Mouse (Mus musculus) forebrain, embryonic 11.5 days (tissue): ENCODE data around the gene Abcb10. TPM values are rescaled to one million over a fixed set of nuclear protein-coding genes. Genes with fewer than 3 reads are reported as not detected.
A peak's percentile ranks its signal among the peaks of the same experiment; 100 is the strongest.

ENCODE experiments used
- ATAC-seq: fragments of 200-750 bp; cut with Nextera tagmentation; replicated peaks from 2 replicates; pipeline ENCODE4 v1.8.0; 2017; ENCODE audit warnings: moderate TSS enrichment; ENCODE audit not compliant: low FRiP score
- DNase-seq: peaks from one replicate; pipeline ENCODE4 v3.0.0-alpha.2; 2017; ENCODE audit warnings: low spot score
- H3K27ac ChIP-seq: fragments of 300-500 bp; sonication (generic); 2 replicates; pipeline ENCODE4 v1.5.1; 2014; ENCODE audit warnings: low read depth, low read length
- H3K27me3 ChIP-seq: fragments of 300-500 bp; sonication (generic); 2 replicates; pipeline ENCODE4 v1.6.1; 2014; ENCODE audit warnings: mild to moderate bottlenecking, low read length, mixed read lengths; ENCODE audit not compliant: control insufficient read depth, insufficient read depth
- H3K36me3 ChIP-seq: fragments of 300-500 bp; sonication (generic); 2 replicates; pipeline ENCODE4 v1.6.1; 2014; ENCODE audit warnings: mild to moderate bottlenecking, low read length, moderate library complexity, mixed read lengths; ENCODE audit not compliant: control insufficient read depth, insufficient read depth
- H3K4me1 ChIP-seq: fragments of 300-500 bp; sonication (generic); replicated peaks from 2 replicates; pipeline ENCODE4 v1.6.1; 2014; ENCODE audit warnings: low read length, mixed read lengths; ENCODE audit not compliant: control insufficient read depth, insufficient read depth
- H3K4me2 ChIP-seq: fragments of 300-500 bp; sonication (generic); 2 replicates; pipeline ENCODE4 v1.6.1; 2014; ENCODE audit warnings: low read depth, mild to moderate bottlenecking, low read length, moderate library complexity, mixed read lengths; ENCODE audit not compliant: severe bottlenecking
- H3K4me3 ChIP-seq: fragments of 300-500 bp; sonication (generic); 2 replicates; pipeline ENCODE4 v1.5.1; 2014; ENCODE audit warnings: low read depth, low read length
- H3K9ac ChIP-seq: fragments of 300-500 bp; sonication (generic); 2 replicates; pipeline ENCODE4 v1.6.1; 2014; ENCODE audit warnings: low read length
- H3K9me3 ChIP-seq: fragments of 300-500 bp; sonication (generic); 2 replicates; pipeline ENCODE4 v1.6.1; 2016; ENCODE audit warnings: low read length, mixed read lengths; ENCODE audit not compliant: control insufficient read depth
- WGBS: fragments of 180-500 bp; shearing (Covaris S2); extraction: QIAGEN DNeasy Blood & Tissue Kit; methylation state at CpG from one replicate; pipeline ENCODE4 v1.1.7; 2014; 5-methylcytosine and 5-hydroxymethylcytosine counted together
- polyA plus RNA-seq: library from polyadenylated mRNA; unstranded; fragments of >200 nt; fragmentation: Nextera tagmentation; extraction: Ambion mirVana; gene quantifications from 2 replicates; pipeline ENCODE4 v1.2.1, GENCODE M21; 2014

Abcb10 gene
- polyA plus RNA-seq, 1 experiment from 2014 or later, result 24.2 TPM

DNA sequence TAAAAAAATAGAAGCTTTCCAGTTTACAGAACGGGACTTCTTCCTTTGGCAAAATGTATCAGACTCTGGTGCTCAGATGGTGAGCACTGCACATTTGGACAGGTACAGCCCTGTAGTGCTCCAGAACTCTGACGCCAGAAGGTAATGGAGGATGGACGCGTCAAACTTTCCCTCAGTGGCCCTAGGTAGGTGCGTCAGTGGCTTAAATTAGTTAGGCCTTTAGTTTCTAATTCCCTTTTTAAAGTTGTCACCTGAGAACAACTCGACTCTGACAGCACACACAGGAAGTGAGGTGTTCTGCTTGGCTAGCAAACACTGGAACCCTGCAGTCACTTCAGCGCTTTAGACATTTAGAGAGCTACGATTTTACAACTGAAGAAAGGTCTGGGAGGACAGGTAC is 29.2 kb downstream of the Abcb10 start:
- Histone ChIP-seq H3K4me1 (0 out of 2 replicates have a peak, but pooled peaks cover 5% of the 10 kb centered on the region), H3K4me3 (no peak overlapping the region), H3K36me3 (no peaks in the 10 kb centered on the region), H3K27ac (no peak overlapping the region), H3K9ac (no peak overlapping the region), H3K9me3 (no peaks in the 10 kb centered on the region), H3K27me3 (no peaks in the 10 kb centered on the region), H3K4me2 (no peak overlapping the region)
- DNase-seq, result no peak
- WGBS, result 88% methylated on average over 8 of the region's 8 CpGs
- ATAC-seq, result no peak

DNA sequence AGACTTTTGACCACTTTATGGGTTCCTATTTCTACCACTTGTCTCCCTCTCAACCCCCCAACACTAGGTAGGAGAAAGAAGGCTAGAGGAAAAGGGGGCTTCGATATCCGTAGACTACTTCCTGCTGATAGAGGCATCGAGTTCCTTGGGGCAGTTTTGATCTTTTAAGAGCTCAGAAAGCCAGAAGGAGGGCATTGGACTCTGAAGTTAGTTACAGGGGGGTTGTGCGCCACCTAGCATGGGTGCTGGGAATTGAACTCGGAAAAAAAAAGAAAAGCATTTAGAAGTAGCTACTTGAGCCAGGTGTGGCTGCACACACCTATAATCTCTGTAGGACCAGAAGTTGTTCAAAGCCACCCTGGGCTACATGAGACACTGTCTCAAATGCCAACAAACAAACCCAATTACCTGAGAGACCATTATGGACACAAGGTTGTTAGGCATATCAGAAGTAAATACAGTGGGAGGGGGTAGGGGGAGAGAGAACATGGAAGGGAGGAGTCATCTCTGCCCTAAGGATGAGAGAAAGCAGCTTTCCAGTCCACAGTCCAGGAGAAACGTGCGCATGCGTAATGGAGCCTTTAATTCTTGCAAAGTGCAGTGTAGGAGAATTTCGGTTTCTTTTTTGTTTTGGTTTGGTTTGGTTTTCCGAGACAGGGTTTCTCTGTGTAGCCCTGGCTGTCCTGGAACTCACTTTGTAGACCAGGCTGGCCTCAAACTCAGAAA is 32.7 kb downstream of the Abcb10 start:
- Histone ChIP-seq H3K27me3 (no peaks in the 10 kb centered on the region), H3K4me1 (peaks cover 9% of the 10 kb centered on the region; the same call in 1 of the 2 replicates), H3K4me2 (peak overlapping the region; percentile 96), H3K27ac (no peak overlapping the region), H3K9ac (peak overlapping the region; percentile 88), H3K36me3 (no peaks in the 10 kb centered on the region; the same call in 1 of the 2 replicates), H3K9me3 (no peaks in the 10 kb centered on the region), H3K4me3 (peak overlapping the region; percentile 99)
- WGBS, result 38% methylated on average over 10 of the region's 10 CpGs
- peak; percentile 65 for DNase-seq
- no peak for ATAC-seq

- Histone ChIP-seq H3K27me3 (no peaks in the 10 kb centered on the region), H3K4me2 (peak overlapping the region; percentile 96), H3K4me3 (peak overlapping the region; percentile 99), H3K9ac (peak overlapping the region; percentile 88), H3K9me3 (no peaks in the 10 kb centered on the region), H3K36me3 (no peaks in the 10 kb centered on the region; the same call in 1 of the 2 replicates), H3K4me1 (peaks cover 9% of the 10 kb centered on the region; the same call in 1 of the 2 replicates), H3K27ac (peak overlapping the region; percentile 46; the same call in 1 of the 2 replicates)
- ATAC-seq (peak; percentile 59), DNase-seq (no peak)
- 4% methylated on average over 10 of the region's 10 CpGs for WGBS
Measured at GRCm38 (mm10) chr8:123949686-123949986, 33.3 kb downstream of the Abcb10 start.

GRCm38 (mm10) chr8:123948942-123949685 is 33.8 kb downstream of the Abcb10 start, which contains the start of gene Nup133:
Gene Nup133 (minus strand): TSS chr8:123949265.
- peak; percentile 100 for DNase-seq
- H3K4me3 ChIP-seq, result peak within 1 kb of the TSS; percentile 99
- H3K36me3 ChIP-seq, result peaks cover 2% of the 10 kb centered on the region; the same call in 1 of the 2 replicates
- peaks cover 9% of the 10 kb centered on the region; the same call in 1 of the 2 replicates for H3K4me1 ChIP-seq
- 1% methylated on average over 77 of the region's 77 CpGs for WGBS
- peak within 1 kb of the TSS; percentile 96 for H3K4me2 ChIP-seq
- H3K9me3 ChIP-seq, result no peaks in the 10 kb centered on the region
- H3K27me3 ChIP-seq, result no peaks in the 10 kb centered on the region
- ATAC-seq, result peak; percentile 88
- peak within 1 kb of the TSS; percentile 88 for H3K9ac ChIP-seq
- H3K27ac ChIP-seq, result peak within 1 kb of the TSS; percentile 46; the same call in 1 of the 2 replicates

DNA sequence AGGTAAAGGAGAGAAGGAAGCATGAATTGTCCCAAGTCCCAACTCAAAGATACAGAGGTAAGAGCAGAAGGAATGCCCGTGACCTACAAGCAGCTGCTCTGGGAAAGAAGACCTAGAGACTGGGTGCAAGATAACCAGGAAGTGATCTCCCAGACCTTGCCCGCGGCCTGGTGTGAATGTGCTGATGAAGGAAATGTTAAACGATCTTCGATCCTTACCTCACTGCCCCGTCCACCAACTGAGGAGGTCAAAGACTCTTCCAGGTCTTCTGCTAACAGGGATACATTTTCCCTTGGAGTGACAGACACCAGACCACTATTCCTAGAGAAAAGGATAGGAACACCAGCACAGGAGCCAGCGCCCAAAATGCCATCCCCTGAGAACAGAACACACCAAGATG is 53.9 kb downstream of the Abcb10 start:
- H3K27ac ChIP-seq, result no peak overlapping the region
- H3K36me3 ChIP-seq, result no peaks in the 10 kb centered on the region; the same call in 1 of the 2 replicates
- H3K9me3 ChIP-seq, result no peaks in the 10 kb centered on the region
- H3K4me3 ChIP-seq, result no peak overlapping the region
- no peak overlapping the region for H3K4me2 ChIP-seq
- H3K4me1 ChIP-seq, result no peaks in the 10 kb centered on the region
- 93% methylated on average over 7 of the region's 7 CpGs for WGBS
- no peak overlapping the region for H3K9ac ChIP-seq
- ATAC-seq (no peak), DNase-seq (no peak)
- no peaks in the 10 kb centered on the region for H3K27me3 ChIP-seq

DNA sequence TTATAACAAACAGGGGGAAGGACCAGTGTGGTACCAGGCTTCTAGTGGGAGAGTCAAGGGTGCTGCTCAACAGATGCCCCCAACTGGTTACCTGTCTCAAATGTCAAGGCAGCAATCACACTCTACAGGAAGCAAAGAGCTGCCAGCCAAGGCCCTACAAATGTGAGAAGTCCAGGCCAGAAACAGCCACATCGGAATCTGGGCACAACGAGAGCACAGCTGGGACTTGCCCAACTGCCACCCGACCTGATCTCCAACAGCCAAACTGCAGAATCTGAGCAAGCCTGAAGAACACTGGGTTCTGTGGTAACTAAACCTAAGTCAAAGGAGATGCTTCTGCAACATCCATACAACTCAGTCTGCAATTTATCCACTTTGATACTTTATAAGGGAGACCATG is 57.3 kb downstream of the Abcb10 start:
- H3K27me3 ChIP-seq, result no peaks in the 10 kb centered on the region
- no peaks in the 10 kb centered on the region; the same call in 1 of the 2 replicates for H3K36me3 ChIP-seq
- no peak for DNase-seq
- H3K4me1 ChIP-seq, result no peaks in the 10 kb centered on the region
- no peak for ATAC-seq
- H3K4me3 ChIP-seq, result no peak overlapping the region
- H3K4me2 ChIP-seq, result no peak overlapping the region
- 92% methylated on average over 3 of the region's 3 CpGs for WGBS
- H3K9me3 ChIP-seq, result no peaks in the 10 kb centered on the region
- no peak overlapping the region for H3K9ac ChIP-seq
- H3K27ac ChIP-seq, result no peak overlapping the region

- DNase-seq (peak; percentile 87), ATAC-seq (peak; percentile 33; the same call in 1 of the 2 replicates)
- Histone ChIP-seq H3K27ac (no peak overlapping the region), H3K27me3 (no peaks in the 10 kb centered on the region), H3K4me1 (no peaks in the 10 kb centered on the region), H3K4me2 (no peak overlapping the region), H3K36me3 (no peaks in the 10 kb centered on the region; the same call in 1 of the 2 replicates), H3K4me3 (no peak overlapping the region), H3K9ac (no peak overlapping the region), H3K9me3 (no peaks in the 10 kb centered on the region)
- WGBS, result 15% methylated on average over 2 of the region's 2 CpGs
Measured at GRCm38 (mm10) chr8:123924719-123925118, 58.2 kb downstream of the Abcb10 start.

DNA sequence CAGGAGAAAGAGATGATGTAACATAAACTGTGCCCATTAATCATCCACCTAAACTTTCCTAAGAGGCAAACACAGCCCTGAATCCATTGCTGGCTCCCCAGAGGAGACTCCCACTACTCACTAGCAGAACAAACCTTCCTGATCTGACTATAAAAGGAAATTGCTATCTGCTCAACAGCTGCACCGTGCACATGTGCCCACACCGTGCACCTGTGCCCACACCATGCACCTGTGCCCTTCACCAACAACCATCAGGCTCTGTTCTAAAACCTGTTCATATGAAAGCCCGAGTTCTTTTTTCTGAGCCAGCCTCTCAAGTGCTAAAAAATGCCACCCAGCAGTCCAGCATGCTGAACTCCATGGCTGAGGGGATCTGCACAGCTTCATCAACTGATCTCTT is 68.3 kb downstream of the Abcb10 start:
- Histone ChIP-seq H3K9me3 (no peaks in the 10 kb centered on the region), H3K4me1 (no peaks in the 10 kb centered on the region), H3K4me2 (no peak overlapping the region), H3K27me3 (no peaks in the 10 kb centered on the region), H3K27ac (no peak overlapping the region), H3K4me3 (no peak overlapping the region), H3K9ac (no peak overlapping the region), H3K36me3 (peaks cover 9% of the 10 kb centered on the region)
- ATAC-seq (no peak), DNase-seq (no peak)
- WGBS, result 95% methylated on average over 3 of the region's 3 CpGs
